Mouse (Mus musculus) lung, postnatal 0 days (tissue): ENCODE data around the gene Gm17349.

Experiments used
- CTCF ChIP-seq: IDR thresholded peaks from 2 replicates; pipeline ENCODE4 v1.5.1; 2016; ENCODE audit warnings: antibody characterized with exemption, mild to moderate bottlenecking
- EP300 ChIP-seq: IDR thresholded peaks from 2 replicates; pipeline ENCODE4 v1.6.1; 2016; ENCODE audit warnings: antibody characterized with exemption, mild to moderate bottlenecking, control low read depth

DNA sequence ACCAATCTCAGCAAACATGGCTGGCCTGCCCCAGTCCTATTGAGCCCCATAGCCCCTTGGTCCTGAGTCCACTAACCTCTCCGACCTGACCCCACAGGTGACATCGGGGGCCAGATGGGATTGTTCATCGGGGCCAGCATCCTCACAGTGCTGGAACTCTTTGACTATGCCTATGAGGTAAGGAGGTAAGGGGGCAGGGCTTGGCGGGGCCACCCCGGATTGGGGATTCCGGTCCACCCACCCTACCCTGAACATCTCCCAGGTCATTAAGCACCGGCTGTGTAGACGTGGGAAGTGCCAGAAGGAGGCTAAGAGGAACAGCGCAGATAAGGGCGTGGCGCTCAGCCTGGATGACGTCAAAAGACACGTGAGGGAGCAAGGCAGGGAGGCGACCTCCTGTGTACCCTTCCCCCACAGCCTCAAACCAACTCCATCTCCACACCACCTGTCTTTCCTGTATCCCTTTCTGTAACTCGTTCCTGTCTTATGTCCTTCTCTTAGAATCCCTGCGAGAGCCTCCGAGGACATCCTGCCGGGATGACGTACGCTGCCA lies 6.7 kb downstream of the Gm17349 start:
- TF ChIP-seq EP300 = no peak
- TF ChIP-seq CTCF = no peak
